Comparison of ENCODE assay signal across 17 mouse cellular contexts in genomic region chr9:116101842-116102241, GRCm38 (mm10).
DNase-seq lines count a peak whose midpoint lies in the region; ATAC-seq and TF ChIP-seq lines count a peak whose summit lies in the region.
"Had no signal": no experiment of that assay in that cellular context is flagged by ENCODE, and none has a peak within 500 bp of the region (broad histone marks: within the 10 kb centered on the region; RNA-seq: fewer than 3 reads in every experiment).

No protein-coding gene starts in this region.

- no peak overlapping the region for H3K9ac ChIP-seq in kidney, embryonic 14.5 days (ENCODE audit: low read depth, low read length)
- H3K9ac ChIP-seq in intestine, postnatal 0 days (ENCODE audit: low read depth, low read length) = no peak overlapping the region
- H3K9ac ChIP-seq: heart, embryonic 12.5 days; liver, embryonic 14.5 days; neural tube, embryonic 13.5 days had no signal

- no peak for TF ChIP-seq CTCF in lung, adult 2 months (IDR thresholded peaks at IDR 0.05; ENCODE audit: insufficient read depth, low read length)
- TF ChIP-seq CTCF in intestine, postnatal 0 days (IDR thresholded peaks at IDR 0.05; ENCODE audit: low read depth) = no peak

- no peak for ATAC-seq in kidney, embryonic 14.5 days (ENCODE audit: low FRiP score, low TSS enrichment)
- no peak for ATAC-seq in intestine, postnatal 0 days

- peaks cover 39% of the 10 kb centered on the region; the same call in 1 of the 2 replicates for H3K79me2 ChIP-seq in macrophage (ENCODE audit: inconsistent target)

- WGBS in kidney, embryonic 14.5 days = 71% methylated on average over 11 of the region's 11 CpGs
- 38% methylated on average over 11 of the region's 11 CpGs for WGBS in lung, adult 2 months
- WGBS in macrophage (ENCODE audit: missing documents) = 50% methylated on average over 11 of the region's 11 CpGs
- WGBS in intestine, postnatal 0 days = 70% methylated on average over 11 of the region's 11 CpGs

- H3K4me1 ChIP-seq in kidney, embryonic 14.5 days (ENCODE audit: control insufficient read depth, insufficient read depth, low read length) = peaks cover 12% of the 10 kb centered on the region
- H3K4me1 ChIP-seq in lung, adult 2 months (ENCODE audit: control insufficient read depth, insufficient read depth, low read length) = peaks cover 8% of the 10 kb centered on the region; the same call in 1 of the 2 replicates
- H3K4me1 ChIP-seq in intestine, postnatal 0 days (replicated peaks; ENCODE audit: control insufficient read depth, insufficient read depth, low read length) = no peaks in the 10 kb centered on the region

- no peak overlapping the region for H3K4me2 ChIP-seq in kidney, embryonic 14.5 days (replicated peaks; ENCODE audit: low read depth, low read length)
- no peak overlapping the region for H3K4me2 ChIP-seq in intestine, postnatal 0 days (replicated peaks; ENCODE audit: low read depth)
- H3K4me2 ChIP-seq: heart, embryonic 12.5 days; neural tube, embryonic 13.5 days had no signal

- peak; percentile 23 for DNase-seq in kidney, adult 11 months
- DNase-seq in lung, postnatal 10 days = peak; percentile 43
- no peak for DNase-seq in lung, adult 2 months
- DNase-seq in c-Kit-positive CD71-positive TER-119-positive erythroid progenitor cells, embryonic 14.5 days (ENCODE audit: low spot score) = no peak
- DNase-seq: adrenal gland, postnatal 10 days; cerebellum, postnatal 14 days; gastrocnemius, postnatal 14 days; heart, postnatal 4 days; left cerebral cortex, postnatal 4 days; thymus, postnatal 14 days had no signal

- no peak overlapping the region for H3K4me3 ChIP-seq in kidney, embryonic 14.5 days (ENCODE audit: low read length)
- no peak overlapping the region for H3K4me3 ChIP-seq in lung, adult 2 months (replicated peaks; ENCODE audit: extremely low read depth, low read depth, low read length)
- H3K4me3 ChIP-seq in macrophage (ENCODE audit: inconsistent target) = no peak overlapping the region
- no peak overlapping the region for H3K4me3 ChIP-seq in intestine, postnatal 0 days (ENCODE audit: low read depth, low read length)
- H3K4me3 ChIP-seq: heart, embryonic 12.5 days; megakaryocyte, embryonic 14.5 days; neural tube, embryonic 13.5 days had no signal

- peaks cover 3% of the 10 kb centered on the region; the same call in 1 of the 2 replicates for H3K9me3 ChIP-seq in kidney, embryonic 14.5 days (ENCODE audit: control insufficient read depth, low read length)
- no peaks in the 10 kb centered on the region for H3K9me3 ChIP-seq in intestine, postnatal 0 days (ENCODE audit: control insufficient read depth)

- no peak overlapping the region for H3K27ac ChIP-seq in kidney, embryonic 14.5 days (ENCODE audit: low read depth, low read length)
- H3K27ac ChIP-seq in macrophage = peak overlapping the region; percentile 63
- H3K27ac ChIP-seq in intestine, postnatal 0 days (ENCODE audit: low read depth, low read length) = no peak overlapping the region
- H3K27ac ChIP-seq: liver, embryonic 14.5 days; neural tube, embryonic 13.5 days had no signal

- peaks cover 39% of the 10 kb centered on the region; the same call in 1 of the 2 replicates for H3K36me3 ChIP-seq in kidney, embryonic 14.5 days (ENCODE audit: control insufficient read depth, insufficient read depth, low read length)
- peaks cover 72% of the 10 kb centered on the region for H3K36me3 ChIP-seq in macrophage (ENCODE audit: inconsistent target)
- H3K36me3 ChIP-seq in intestine, postnatal 0 days (ENCODE audit: control insufficient read depth, insufficient read depth) = peaks cover 55% of the 10 kb centered on the region
- H3K36me3 ChIP-seq: neural tube, embryonic 13.5 days had no signal

- no peaks in the 10 kb centered on the region for H3K27me3 ChIP-seq in kidney, embryonic 14.5 days (ENCODE audit: control insufficient read depth, insufficient read depth, low read length)
- no peaks in the 10 kb centered on the region for H3K27me3 ChIP-seq in intestine, postnatal 0 days (replicated peaks; ENCODE audit: control insufficient read depth, insufficient read depth, low read length)
- H3K27me3 ChIP-seq: heart, embryonic 12.5 days; neural tube, embryonic 13.5 days had no signal

- TF ChIP-seq POLR2A in lung, adult 2 months (IDR thresholded peaks at IDR 0.05; ENCODE audit: borderline replicate concordance, extremely low read depth, low read depth, low read length) = no peak

Comparison
In these comparisons a context has a peak if more than half of its experiments do, and no peak if none do; other contexts are left out.
1. DNase-seq: peak in kidney, adult 11 months (single experiment) and lung, postnatal 10 days (single experiment); none in lung, adult 2 months (single experiment) and c-Kit-positive CD71-positive TER-119-positive erythroid progenitor cells, embryonic 14.5 days (single experiment).